Mouse (Mus musculus) myocyte (in vitro differentiated cells): ENCODE results near the gene Dnah6. TPM values are rescaled to one million over a fixed set of nuclear protein-coding genes. Genes with fewer than 3 reads are reported as not detected.

ENCODE experiments used
- H3K27me3 ChIP-seq: one replicate; pipeline ENCODE4 v1.6.1; 2011; ENCODE audit not compliant: control insufficient read depth, insufficient read depth, insufficient read length
- H3K36me3 ChIP-seq: one replicate; pipeline ENCODE4 v1.6.1; 2011; ENCODE audit not compliant: control insufficient read depth, insufficient read depth
- H3K4me2 ChIP-seq: one replicate; pipeline ENCODE4 v1.6.1; 2011; ENCODE audit warnings: low read depth, control low read depth
- H3K4me3 ChIP-seq: one replicate; pipeline ENCODE4 v1.5.1; 2011; ENCODE audit warnings: mild to moderate bottlenecking, control low read depth, moderate library complexity
- H3K79me2 ChIP-seq: one replicate; pipeline ENCODE4 v1.6.1; 2011; ENCODE audit not compliant: control insufficient read depth, insufficient read depth
- H3ac ChIP-seq: one replicate; pipeline ENCODE4 v1.6.1; 2011; ENCODE audit not compliant: control insufficient read depth, insufficient read length
- CEBPB ChIP-seq: IDR thresholded peaks from 2 replicates; pipeline ENCODE4 v1.6.1; 2011; ENCODE audit warnings: mild to moderate bottlenecking, moderate library complexity; ENCODE audit not compliant: poor library complexity, insufficient read depth, severe bottlenecking
- E2F4 ChIP-seq: IDR thresholded peaks from one replicate; pipeline ENCODE4 v1.6.1; 2011; ENCODE audit warnings: mild to moderate bottlenecking, control low read depth, moderate library complexity; ENCODE audit not compliant: insufficient read depth
- MAX ChIP-seq: IDR thresholded peaks from one replicate; pipeline ENCODE4 v1.6.1; 2011; ENCODE audit warnings: low read depth, mild to moderate bottlenecking, control low read depth
- MYOD1 ChIP-seq, 3 experiments: IDR thresholded peaks; one replicate each; pipeline ENCODE4 v1.6.1; 2011; ENCODE audit warnings: control low read depth in 2 of 3, low read depth in 2 of 3, mild to moderate bottlenecking in 2 of 3, moderate library complexity in 1 of 3; ENCODE audit not compliant: insufficient read length in 2 of 3, control insufficient read depth in 1 of 3
- MYOG ChIP-seq, 3 experiments: IDR thresholded peaks; one replicate each; pipeline ENCODE4 v1.6.1; 2011; ENCODE audit warnings: control low read depth in 2 of 3, low read depth in 2 of 3, mild to moderate bottlenecking in 2 of 3; ENCODE audit not compliant: insufficient read length in 2 of 3, control insufficient read depth in 1 of 3, insufficient read depth in 1 of 3
- POLR2A ChIP-seq: IDR thresholded peaks from one replicate; pipeline ENCODE4 v1.6.1; 2011; ENCODE audit warnings: low read depth, mild to moderate bottlenecking, control low read depth, moderate library complexity; ENCODE audit not compliant: insufficient read length
- POLR2AphosphoS2 ChIP-seq: IDR thresholded peaks from one replicate; pipeline ENCODE4 v1.6.1; 2011; ENCODE audit warnings: low read depth, control low read depth; ENCODE audit not compliant: insufficient read length
- REST ChIP-seq: IDR thresholded peaks from one replicate; pipeline ENCODE4 v1.6.1; 2011; ENCODE audit warnings: mild to moderate bottlenecking, control low read depth, moderate library complexity; ENCODE audit not compliant: insufficient read depth, insufficient read length
- SRF ChIP-seq: IDR thresholded peaks from one replicate; pipeline ENCODE4 v1.6.1; 2011; ENCODE audit warnings: low read depth; ENCODE audit not compliant: control insufficient read depth, insufficient read length
- TCF12 ChIP-seq: IDR thresholded peaks from one replicate; pipeline ENCODE4 v1.6.1; 2011; ENCODE audit warnings: mild to moderate bottlenecking, control low read depth; ENCODE audit not compliant: poor library complexity, insufficient read depth, severe bottlenecking
- TCF3 ChIP-seq: IDR thresholded peaks from one replicate; pipeline ENCODE4 v1.6.1; 2011; ENCODE audit warnings: low read depth, control low read depth; ENCODE audit not compliant: insufficient read length
- USF1 ChIP-seq: IDR thresholded peaks from one replicate; pipeline ENCODE4 v1.6.1; 2011; ENCODE audit warnings: low read depth, mild to moderate bottlenecking, control low read depth, moderate library complexity
- polyA plus RNA-seq: library from polyadenylated mRNA; unstranded; fragments of >200 nt; fragmentation: generic; extraction: Trizol; gene quantifications from one replicate; pipeline ENCODE4 v1.2.1, GENCODE M21; 2012; ENCODE audit warnings: missing spikeins

Gene Dnah6
- polyA plus RNA-seq, 1 experiment, result 0.01 TPM

DNA sequence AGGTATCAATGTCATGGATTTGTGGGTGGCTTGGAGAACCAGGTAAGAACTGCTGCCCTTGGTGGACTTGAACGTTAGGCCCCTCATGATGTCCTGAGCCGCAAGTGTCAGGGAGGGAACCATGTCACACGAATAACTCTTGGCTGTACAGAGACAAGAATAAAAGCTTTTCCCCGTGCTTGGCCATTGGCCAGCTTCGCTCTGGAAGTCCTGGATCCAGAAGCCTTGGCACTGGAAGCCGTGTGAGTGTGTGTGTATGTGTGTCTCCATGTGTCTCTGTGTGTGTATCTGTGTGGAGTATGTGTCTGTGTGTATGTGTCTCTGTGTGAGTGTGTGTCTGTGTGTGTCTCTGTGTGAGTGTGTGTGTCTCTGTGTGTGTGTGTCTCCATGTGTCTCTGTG is 209.6 kb downstream of the Dnah6 start:
- H3K27me3 ChIP-seq, result no peaks in the 10 kb centered on the region
- H3K79me2 ChIP-seq, result no peaks in the 10 kb centered on the region
- no peaks in the 10 kb centered on the region for H3K36me3 ChIP-seq
- no peak overlapping the region for H3ac ChIP-seq
- TF ChIP-seq USF1 (no peak), CEBPB (no peak), TCF3 (no peak), TCF12 (no peak), SRF (no peak), REST (no peak), E2F4 (no peak), MAX (no peak), POLR2A (no peak), MYOG (IDR thresholded peaks at IDR 0.05; ENCODE audit: control insufficient read depth in 1 of 3, insufficient read depth in 1 of 3, insufficient read length in 2 of 3, low read depth in 2 of 3) (no peak), MYOD1 (IDR thresholded peaks at IDR 0.05; ENCODE audit: control insufficient read depth in 1 of 3, insufficient read length in 2 of 3, low read depth in 2 of 3) (no peak), POLR2AphosphoS2 (no peak)
- no peak overlapping the region for H3K4me2 ChIP-seq
- H3K4me3 ChIP-seq, result no peak overlapping the region

DNA sequence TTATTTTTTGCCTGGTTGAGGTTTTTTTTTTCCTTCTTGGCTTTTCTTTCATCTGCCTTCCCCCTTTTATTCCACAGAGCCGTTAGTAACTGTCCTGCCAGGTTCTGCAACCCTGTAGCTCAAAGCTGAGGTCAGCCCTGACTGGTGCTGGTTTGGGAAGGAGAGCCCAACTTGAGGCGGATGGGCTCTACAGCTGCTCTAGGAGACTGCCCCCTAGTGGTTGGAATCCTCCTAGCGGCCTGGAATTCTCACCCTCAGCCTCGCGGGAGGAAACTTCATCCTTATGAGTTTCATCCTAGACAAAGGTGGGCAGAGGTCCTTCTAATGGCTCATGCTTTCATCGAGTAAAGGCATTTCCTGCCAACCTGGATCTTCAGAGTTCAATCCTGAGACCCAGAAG is 211.4 kb downstream of the Dnah6 start:
- TF ChIP-seq TCF3 (no peak), TCF12 (no peak), REST (no peak), MAX (no peak), USF1 (no peak), MYOD1 (IDR thresholded peaks at IDR 0.05; ENCODE audit: control insufficient read depth in 1 of 3, insufficient read length in 2 of 3, low read depth in 2 of 3) (no peak), POLR2AphosphoS2 (no peak), MYOG (IDR thresholded peaks at IDR 0.05; ENCODE audit: control insufficient read depth in 1 of 3, insufficient read depth in 1 of 3, insufficient read length in 2 of 3, low read depth in 2 of 3) (no peak), SRF (no peak), CEBPB (no peak), POLR2A (no peak), E2F4 (no peak)
- Histone ChIP-seq H3K36me3 (no peaks in the 10 kb centered on the region), H3K79me2 (no peaks in the 10 kb centered on the region), H3K4me2 (no peak overlapping the region), H3ac (no peak overlapping the region), H3K27me3 (no peaks in the 10 kb centered on the region), H3K4me3 (no peak overlapping the region)

DNA sequence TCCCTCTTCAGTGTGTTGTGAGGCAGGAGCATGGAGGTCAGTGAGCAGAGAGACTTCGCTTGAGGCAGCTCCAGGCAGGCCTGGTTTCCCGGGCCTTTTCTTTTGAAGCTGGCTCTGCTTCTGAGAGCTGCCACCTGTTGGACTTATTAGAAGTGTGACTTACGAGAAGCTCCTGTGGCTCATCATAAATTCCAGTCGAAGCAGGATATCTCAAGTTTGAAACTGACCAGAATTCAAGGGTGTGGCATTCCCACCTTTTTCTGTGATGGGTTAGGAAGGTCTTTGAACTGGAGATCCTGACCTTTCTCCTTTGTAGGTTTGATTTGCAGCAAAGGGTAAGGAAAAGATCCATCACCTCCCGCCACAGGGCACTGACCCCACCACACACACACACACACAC is 217.8 kb downstream of the Dnah6 start:
- Histone ChIP-seq H3K27me3 (no peaks in the 10 kb centered on the region), H3K36me3 (no peaks in the 10 kb centered on the region), H3K4me2 (no peak overlapping the region), H3ac (no peak overlapping the region), H3K79me2 (no peaks in the 10 kb centered on the region), H3K4me3 (no peak overlapping the region)
- no peak for TF ChIP-seq POLR2A
- no peak for TF ChIP-seq E2F4
- TF ChIP-seq MYOD1 (IDR thresholded peaks at IDR 0.05; ENCODE audit: control insufficient read depth in 1 of 3, insufficient read length in 2 of 3, low read depth in 2 of 3), result no peak
- TF ChIP-seq TCF12, result no peak
- no peak for TF ChIP-seq TCF3
- TF ChIP-seq REST, result no peak

DNA sequence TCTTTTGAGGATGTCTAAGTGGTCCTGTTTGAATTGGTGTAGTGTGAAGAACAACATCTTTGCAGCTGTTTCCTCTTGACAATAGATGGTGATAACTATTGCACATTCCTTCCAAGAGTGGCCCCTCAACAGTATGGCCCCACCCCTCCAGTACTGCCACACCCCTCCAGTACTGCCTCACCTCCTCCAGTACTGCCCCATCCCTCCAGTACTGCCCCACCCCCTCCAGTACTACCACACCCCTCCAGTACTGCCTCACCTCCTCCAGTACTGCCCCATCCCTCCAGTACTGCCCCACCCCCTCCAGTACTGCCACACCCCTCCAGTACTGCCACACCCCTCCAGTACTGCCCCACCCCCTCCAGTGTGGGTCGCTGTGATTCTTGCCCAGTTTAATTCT is 219.1 kb downstream of the Dnah6 start:
- H3K27me3 ChIP-seq, result no peaks in the 10 kb centered on the region
- TF ChIP-seq CEBPB (no peak), MYOG (IDR thresholded peaks at IDR 0.05; ENCODE audit: control insufficient read depth in 1 of 3, insufficient read depth in 1 of 3, insufficient read length in 2 of 3, low read depth in 2 of 3) (no peak), USF1 (no peak), MYOD1 (IDR thresholded peaks at IDR 0.05; ENCODE audit: control insufficient read depth in 1 of 3, insufficient read length in 2 of 3, low read depth in 2 of 3) (no peak), POLR2A (no peak)
- H3ac ChIP-seq, result no peak overlapping the region
- H3K79me2 ChIP-seq, result no peaks in the 10 kb centered on the region
- H3K4me2 ChIP-seq, result no peak overlapping the region
- no peaks in the 10 kb centered on the region for H3K36me3 ChIP-seq
- H3K4me3 ChIP-seq, result no peak overlapping the region

DNA sequence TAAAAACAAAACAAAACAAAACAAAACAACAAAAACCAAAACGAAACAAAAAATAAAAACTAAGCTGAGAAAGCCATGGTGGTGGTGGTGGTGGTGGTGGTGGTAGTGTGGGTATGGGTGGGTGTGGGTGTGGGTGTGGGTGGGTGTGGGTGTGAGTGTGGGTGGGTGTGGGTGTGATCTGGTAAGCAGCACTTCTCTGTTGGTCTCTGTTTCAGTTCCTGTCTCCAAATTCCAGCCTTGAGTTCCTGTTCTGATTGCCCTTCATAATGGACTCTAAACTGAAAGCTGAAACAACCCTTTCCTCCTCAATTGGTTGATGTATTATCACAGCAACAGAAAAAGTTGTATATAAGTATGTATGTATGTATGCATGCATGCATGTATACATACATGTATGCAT is 222.6 kb downstream of the Dnah6 start:
- no peak overlapping the region for H3ac ChIP-seq
- no peaks in the 10 kb centered on the region for H3K27me3 ChIP-seq
- H3K36me3 ChIP-seq, result no peaks in the 10 kb centered on the region
- no peak overlapping the region for H3K4me2 ChIP-seq
- H3K4me3 ChIP-seq, result no peak overlapping the region
- H3K79me2 ChIP-seq, result no peaks in the 10 kb centered on the region
- TF ChIP-seq TCF3 (no peak), SRF (no peak)
